Mouse (Mus musculus) midbrain, embryonic 10.5 days (tissue): ENCODE data around the gene Tagap1. TPM values are rescaled to one million over a fixed set of nuclear protein-coding genes. Genes with fewer than 3 reads are reported as not detected.
"Not testable (repeated sequence)": the region's sequence is repeated elsewhere in the genome, so short reads cannot be mapped to it uniquely, and the experiment has no call there.

ENCODE experiments used
- DNase-seq: peaks from one replicate; pipeline ENCODE4 v3.0.0-alpha.2; 2017; ENCODE audit warnings: low spot score
- H3K27ac ChIP-seq: fragments of 300-500 bp; sonication (generic); replicated peaks from 2 replicates; pipeline ENCODE4 v1.5.1; 2016; ENCODE audit warnings: mild to moderate bottlenecking
- H3K27me3 ChIP-seq: fragments of 300-500 bp; sonication (generic); 2 replicates; pipeline ENCODE4 v1.6.1; 2016; ENCODE audit warnings: low read depth, mild to moderate bottlenecking; ENCODE audit not compliant: poor library complexity, severe bottlenecking
- H3K36me3 ChIP-seq: fragments of 300-500 bp; sonication (generic); 2 replicates; pipeline ENCODE4 v1.6.1; 2016; ENCODE audit warnings: mild to moderate bottlenecking, moderate library complexity
- H3K4me1 ChIP-seq: fragments of 300-500 bp; sonication (generic); 2 replicates; pipeline ENCODE4 v1.6.1; 2016
- H3K4me3 ChIP-seq: fragments of 300-500 bp; sonication (generic); 2 replicates; pipeline ENCODE4 v1.5.1; 2016; ENCODE audit warnings: mild to moderate bottlenecking, moderate library complexity
- H3K9me3 ChIP-seq: fragments of 300-500 bp; sonication (generic); replicated peaks from 2 replicates; pipeline ENCODE4 v1.6.1; 2016; ENCODE audit warnings: mild to moderate bottlenecking
- WGBS: fragments of 180-500 bp; shearing (Covaris S2); methylation state at CpG from one replicate; pipeline ENCODE4 v1.1.7; 2016; 5-methylcytosine and 5-hydroxymethylcytosine counted together
- polyA plus RNA-seq: library from polyadenylated mRNA; unstranded; fragments of >200 nt; fragmentation: Nextera tagmentation; extraction: Ambion mirVana; gene quantifications from 2 replicates; pipeline ENCODE4 v1.2.1, GENCODE M21; 2016

Tagap1 gene
- polyA plus RNA-seq: 51.2 and 53.2 TPM in 2 replicates

DNA sequence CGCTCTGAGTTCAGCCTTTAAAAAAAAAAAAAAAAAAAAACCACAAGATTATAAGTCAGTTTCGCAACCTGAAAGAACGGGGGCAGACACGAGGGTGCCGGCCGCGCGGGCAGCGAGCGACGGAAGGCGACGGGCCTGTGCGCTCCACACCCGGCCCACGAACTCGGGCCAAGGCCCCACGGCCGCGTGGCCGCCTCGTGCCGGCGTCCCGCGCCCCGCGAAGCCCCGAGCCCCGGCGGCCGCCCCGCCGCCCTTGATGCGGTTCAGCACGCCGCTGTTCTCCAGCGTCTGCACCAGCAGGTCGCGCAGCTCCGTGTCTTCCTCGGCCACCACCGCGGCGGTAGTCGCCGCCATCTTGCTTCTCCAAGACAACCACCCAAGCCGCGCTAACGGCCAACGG lies at the start of gene Tagap1:
Tagap1 (minus strand) TSS at position 381 of the 400 bp plus-strand sequence.
- Histone ChIP-seq H3K36me3 (peaks cover 13% of the 10 kb centered on the region), H3K27ac (peak within 1 kb of the TSS; percentile 89), H3K4me3 (peak within 1 kb of the TSS; percentile 61)
- DNase-seq: peak; percentile 24
- WGBS: 1% methylated on average over 47 of the region's 51 CpGs
- not testable (repeated sequence) for H3K9me3 ChIP-seq, H3K4me1 ChIP-seq, H3K27me3 ChIP-seq

DNA sequence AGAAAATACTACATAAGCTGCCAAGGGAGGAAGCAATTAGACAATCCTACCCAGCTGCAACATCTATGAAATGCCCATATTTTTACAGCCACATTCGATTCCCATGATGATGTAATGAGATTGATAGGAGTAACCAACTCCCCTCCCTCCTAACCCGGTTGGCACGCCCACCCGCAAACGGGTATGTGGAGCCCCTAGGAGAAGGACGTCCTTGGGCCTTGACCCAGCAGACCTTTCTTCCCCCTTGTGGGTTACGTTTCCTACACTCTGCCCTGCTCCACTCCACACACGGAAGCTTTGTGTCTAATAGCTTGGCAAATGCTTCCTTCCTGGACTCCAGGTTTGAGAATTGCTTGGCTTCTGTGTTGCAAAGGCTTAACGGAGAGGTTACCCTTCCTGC lies 48.9 kb upstream of the Tagap1 start:
- not testable (repeated sequence) for H3K27me3 ChIP-seq, H3K36me3 ChIP-seq, H3K9me3 ChIP-seq, DNase-seq, H3K4me3 ChIP-seq, H3K27ac ChIP-seq, H3K4me1 ChIP-seq
- WGBS: 83% methylated on average over 5 of the region's 9 CpGs

DNA sequence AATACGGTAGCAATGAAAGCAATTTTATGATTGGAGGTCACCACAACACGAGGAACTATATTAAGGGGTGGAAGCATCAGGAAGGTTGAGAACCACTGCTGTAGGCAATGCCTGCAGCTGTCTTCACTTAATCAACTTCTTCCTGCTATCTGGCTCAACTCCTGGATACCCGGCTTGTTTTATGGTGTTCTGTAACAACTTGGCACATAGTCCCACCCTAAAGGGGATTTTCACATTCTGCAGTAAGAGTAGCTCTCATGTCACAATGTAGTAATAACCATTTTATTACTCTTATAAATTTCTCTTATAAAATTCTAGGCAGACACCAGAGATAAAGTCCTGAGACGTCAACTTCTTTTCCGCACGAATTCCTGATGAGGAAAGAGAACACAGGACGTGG lies 48.5 kb upstream of the Tagap1 start:
- H3K9me3 ChIP-seq, H3K4me1 ChIP-seq, H3K27ac ChIP-seq, H3K36me3 ChIP-seq, H3K27me3 ChIP-seq, H3K4me3 ChIP-seq, DNase-seq: not testable (repeated sequence)
- no CpG with 5 or more reads among the region's 7 CpGs for WGBS

DNA sequence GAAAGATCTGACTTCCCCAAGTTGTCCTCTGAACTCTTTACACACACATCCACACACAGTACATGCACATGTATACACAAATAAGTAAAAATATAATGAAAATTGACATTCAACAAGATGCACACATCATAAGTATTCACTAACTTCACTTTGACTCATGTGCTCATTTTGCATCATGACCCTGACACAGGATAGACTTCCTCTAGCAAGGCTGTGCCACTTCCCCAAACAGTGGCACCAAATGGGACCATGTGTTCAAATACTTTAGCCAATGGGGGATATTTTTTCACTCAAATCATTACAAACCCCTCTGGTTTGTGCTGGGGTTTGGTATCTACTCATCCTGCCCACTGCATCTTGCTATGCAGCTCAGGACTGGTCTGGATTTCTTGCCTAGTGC lies 47.9 kb upstream of the Tagap1 start:
- not testable (repeated sequence) for H3K27me3 ChIP-seq, H3K36me3 ChIP-seq, H3K4me3 ChIP-seq, DNase-seq, H3K4me1 ChIP-seq, H3K9me3 ChIP-seq, H3K27ac ChIP-seq

DNA sequence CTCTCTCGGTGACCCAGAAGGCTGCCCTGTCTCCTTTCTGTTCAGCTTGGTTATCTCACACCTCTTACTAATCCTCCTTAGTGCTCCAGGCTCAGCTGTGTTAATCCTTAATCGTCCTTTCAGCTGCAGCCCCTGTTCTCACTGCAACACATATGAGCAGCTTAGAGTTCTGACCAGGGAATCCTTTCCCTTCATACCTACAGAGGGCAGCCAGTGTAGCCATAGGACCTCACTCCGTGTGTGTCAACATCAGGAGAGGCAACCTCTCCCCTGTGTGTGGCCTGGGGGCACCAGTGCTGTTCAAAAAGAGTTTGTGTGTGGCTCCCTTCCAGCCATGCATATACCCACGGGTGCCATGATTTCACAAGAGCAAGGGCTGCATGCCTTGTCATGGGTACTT lies 44.7 kb upstream of the Tagap1 start:
- H3K36me3 ChIP-seq, H3K9me3 ChIP-seq, H3K4me3 ChIP-seq, H3K27ac ChIP-seq, H3K4me1 ChIP-seq, H3K27me3 ChIP-seq: not testable (repeated sequence)
- peak; percentile 11 for DNase-seq
- WGBS: 23% methylated on average over 3 of the region's 4 CpGs

DNA sequence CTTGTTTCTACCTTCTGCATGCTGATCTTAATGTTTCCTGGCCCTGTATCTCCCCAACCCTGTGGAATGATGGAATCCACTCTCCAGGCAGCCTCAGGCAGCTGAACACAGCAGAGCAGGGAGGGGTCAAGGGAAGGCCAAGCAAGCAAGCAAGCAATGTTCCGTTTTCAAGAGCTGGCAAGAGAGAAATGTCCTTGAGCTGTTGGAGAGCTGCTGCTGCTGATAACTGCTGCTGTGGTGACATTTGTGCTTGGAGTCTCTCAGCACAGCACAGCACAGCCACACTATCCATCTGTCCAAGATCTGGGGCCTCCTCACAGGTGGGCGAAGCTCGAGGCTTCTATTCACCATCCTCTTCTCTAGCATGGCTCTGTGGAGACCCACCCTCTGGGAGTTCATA lies 42.4 kb upstream of the Tagap1 start:
- H3K36me3 ChIP-seq, H3K4me3 ChIP-seq, H3K9me3 ChIP-seq, DNase-seq, H3K27me3 ChIP-seq, H3K27ac ChIP-seq, H3K4me1 ChIP-seq: not testable (repeated sequence)
- no CpG with 5 or more reads among the region's 3 CpGs for WGBS

DNA sequence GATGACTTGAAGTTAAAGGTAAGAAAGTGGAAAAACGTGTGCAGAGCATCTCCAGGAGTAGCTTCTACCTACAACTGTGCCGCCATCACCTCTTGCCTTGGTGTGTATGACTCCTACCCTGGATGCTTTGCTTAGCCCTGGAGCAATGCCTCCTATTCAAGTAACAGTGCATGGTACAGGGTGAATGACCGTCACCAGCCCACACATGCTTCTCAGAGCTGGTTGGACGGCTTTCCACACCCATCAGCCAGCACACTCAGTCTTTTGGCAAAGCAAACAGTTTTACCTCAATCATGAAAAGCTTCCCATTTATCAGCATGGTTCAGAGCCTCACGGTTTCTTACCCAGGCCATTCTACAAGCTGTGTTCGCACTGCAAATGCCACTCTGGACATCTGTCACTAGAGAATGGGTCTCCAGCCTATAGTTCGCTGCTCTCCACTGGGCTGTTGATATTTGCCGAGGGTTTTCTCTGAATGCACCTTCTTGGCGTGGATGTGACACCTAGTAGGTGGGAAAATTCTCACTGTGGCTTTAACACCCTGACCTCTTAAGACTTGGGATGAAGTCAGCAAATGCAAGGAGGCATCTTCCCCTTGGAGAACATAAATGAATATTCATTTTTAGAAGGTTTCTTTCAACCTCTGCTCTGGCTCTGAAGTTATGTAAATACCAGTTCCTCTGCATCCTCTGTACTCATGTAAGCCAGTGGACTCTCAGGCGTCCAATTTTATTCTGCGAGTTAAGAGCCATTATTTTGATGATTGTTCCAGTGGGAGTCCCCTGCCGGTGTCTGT lies 41.0 kb upstream of the Tagap1 start:
- H3K36me3 ChIP-seq, H3K4me1 ChIP-seq, H3K27me3 ChIP-seq, DNase-seq, H3K4me3 ChIP-seq, H3K9me3 ChIP-seq, H3K27ac ChIP-seq: not testable (repeated sequence)
- WGBS: 91% methylated on average over 8 of the region's 12 CpGs

DNA sequence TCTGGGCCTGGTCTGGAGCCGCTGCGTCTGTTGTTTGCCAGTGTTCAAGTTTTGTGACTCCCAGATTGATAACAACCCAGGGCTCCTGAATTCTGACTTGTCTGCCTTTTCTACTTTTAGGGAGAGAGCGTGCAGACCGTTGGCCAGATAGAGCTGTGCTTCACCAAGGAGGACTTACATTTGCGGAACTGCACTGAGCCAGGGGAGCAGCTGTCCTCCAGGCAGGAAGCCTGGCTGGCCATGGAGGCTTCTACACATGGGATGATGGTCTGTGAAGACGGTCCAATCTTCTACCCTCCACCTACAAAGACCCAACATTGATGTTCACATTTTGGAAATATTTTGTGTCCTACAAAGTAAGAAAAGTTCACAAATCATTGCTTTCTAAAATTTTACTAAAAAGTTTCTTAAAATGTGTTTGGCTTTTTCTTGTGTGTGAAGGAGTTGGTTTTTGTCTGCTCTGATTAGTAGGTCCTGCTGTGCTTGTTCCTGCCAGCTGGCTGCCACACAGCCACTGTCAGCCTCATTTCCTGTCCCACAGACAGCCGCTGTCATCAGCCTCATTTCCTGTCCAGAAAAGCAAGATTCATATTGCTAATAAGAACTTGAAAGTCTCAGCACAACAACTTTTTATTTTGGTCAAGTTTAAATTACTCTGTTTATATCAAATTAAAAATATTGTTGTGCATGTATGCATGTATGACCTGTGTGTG lies 37.0 kb upstream of the Tagap1 start:
- not testable (repeated sequence) for H3K4me1 ChIP-seq, H3K4me3 ChIP-seq

DNA sequence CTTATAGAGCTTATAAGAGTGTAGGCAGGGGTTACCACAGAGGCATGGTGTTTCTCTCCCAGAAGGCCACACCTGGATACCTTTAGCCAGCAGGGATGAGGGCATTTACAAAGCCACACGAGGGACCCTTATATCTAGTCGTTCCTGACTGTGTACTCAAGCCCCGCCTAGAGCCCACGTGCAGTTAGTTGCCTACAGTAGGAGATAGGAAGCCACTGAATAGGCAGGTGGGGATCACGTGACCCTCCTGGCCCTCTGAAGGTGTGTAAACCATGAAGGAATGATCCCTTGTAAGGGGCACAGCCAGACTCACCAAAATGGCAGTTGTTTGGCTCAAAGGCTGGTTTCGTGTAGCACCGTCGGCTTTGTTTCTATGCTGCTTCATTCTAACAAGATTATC lies 35.9 kb upstream of the Tagap1 start:
- not testable (repeated sequence) for DNase-seq, H3K27ac ChIP-seq, H3K27me3 ChIP-seq, H3K9me3 ChIP-seq, H3K4me3 ChIP-seq, H3K4me1 ChIP-seq, H3K36me3 ChIP-seq
- 87% methylated on average over 8 of the region's 8 CpGs for WGBS

More for the DNA sequence above, 37.0 kb upstream of the Tagap1 start:
- 100% methylated on average over 1 of the region's 7 CpGs for WGBS
- not testable (repeated sequence) for H3K9me3 ChIP-seq, H3K36me3 ChIP-seq, H3K27ac ChIP-seq, H3K27me3 ChIP-seq, DNase-seq

DNA sequence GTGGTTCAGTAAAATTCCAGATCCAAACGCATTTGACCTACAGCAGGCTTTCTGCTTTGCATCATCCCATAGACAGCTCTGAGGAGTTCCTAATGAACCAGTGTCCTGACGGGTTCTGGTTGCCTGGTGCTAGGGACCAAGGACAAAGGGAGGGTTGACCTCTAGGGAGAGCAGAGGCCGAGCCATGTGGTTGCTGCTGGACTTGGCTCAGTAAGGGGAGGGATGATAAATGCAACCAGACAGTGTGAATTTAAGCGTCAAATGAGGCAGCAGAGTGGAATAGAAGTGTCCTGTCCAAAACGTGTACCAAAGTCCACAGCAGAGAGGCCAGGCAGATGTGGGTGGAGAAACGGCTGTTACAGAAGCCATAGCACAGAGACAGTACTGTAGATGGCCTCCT lies 34.5 kb upstream of the Tagap1 start:
- H3K4me1 ChIP-seq, H3K27ac ChIP-seq, H3K4me3 ChIP-seq, H3K9me3 ChIP-seq, DNase-seq, H3K36me3 ChIP-seq, H3K27me3 ChIP-seq: not testable (repeated sequence)
- WGBS: no CpG with 5 or more reads among the region's 6 CpGs

DNA sequence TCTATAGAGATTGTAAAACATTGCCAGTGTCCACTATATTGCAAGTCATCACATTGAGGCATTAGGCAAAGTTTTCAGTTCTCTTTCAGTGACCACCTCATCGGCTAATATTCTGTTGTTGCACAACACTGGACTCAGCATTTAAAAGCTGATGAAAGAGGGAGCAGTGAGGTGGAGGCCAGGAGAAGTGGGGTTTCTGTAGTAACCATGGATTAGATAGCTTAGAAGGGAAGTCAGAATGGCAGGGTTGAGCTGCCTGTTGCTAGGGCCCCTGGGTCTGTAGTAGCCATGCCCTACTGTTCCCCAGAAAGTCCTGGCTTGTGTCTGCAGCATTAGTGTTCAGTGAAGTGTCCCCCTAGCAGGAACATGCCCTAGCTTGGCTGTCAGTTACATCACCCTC lies 25.2 kb upstream of the Tagap1 start:
- H3K36me3 ChIP-seq, H3K4me1 ChIP-seq, H3K9me3 ChIP-seq, DNase-seq, H3K27ac ChIP-seq, H3K27me3 ChIP-seq, H3K4me3 ChIP-seq: not testable (repeated sequence)
- WGBS: 96% methylated on average over 1 of the region's 1 CpGs

DNA sequence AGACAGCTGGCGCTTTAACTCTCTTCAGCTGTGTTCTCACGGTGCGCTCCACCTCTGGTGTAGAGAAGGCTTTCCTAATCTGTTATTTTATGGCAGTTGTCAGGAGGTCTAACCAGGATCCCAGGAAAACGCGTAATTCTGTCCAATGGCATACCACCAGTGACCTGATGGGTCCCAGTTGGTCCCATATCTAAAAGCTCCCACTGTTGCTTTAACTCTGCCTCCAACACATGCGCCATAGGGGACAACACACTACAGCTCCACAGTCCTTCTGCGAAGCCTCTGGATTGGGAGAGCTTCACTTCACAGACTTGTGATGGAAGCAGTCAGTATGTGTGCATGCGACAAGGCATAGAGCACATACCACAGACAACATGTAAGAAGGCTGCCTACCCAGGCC lies 19.2 kb upstream of the Tagap1 start:
- H3K27ac ChIP-seq, H3K9me3 ChIP-seq, H3K4me3 ChIP-seq, H3K36me3 ChIP-seq, H3K27me3 ChIP-seq, DNase-seq, H3K4me1 ChIP-seq: not testable (repeated sequence)
- 90% methylated on average over 5 of the region's 8 CpGs for WGBS

DNA sequence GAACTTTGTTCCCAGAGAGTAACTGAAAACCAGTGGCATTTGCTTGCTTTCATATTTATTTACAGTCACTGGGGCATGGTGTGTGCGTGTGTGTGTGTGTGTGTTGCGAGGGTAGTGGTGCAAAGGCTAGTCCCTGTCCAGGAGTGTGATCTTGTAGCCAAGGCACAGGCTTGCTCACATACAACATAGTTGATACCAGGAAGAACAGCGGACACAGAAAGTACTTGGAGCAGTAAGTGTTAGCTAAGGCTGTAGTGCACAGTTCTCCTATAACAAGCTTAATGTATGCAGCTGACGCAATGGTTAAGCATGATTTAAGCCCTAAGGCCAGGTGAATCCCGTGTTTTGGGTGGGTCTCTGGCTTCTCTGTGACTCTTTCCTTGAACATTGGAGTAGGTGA lies 18.4 kb upstream of the Tagap1 start:
- peak overlapping the region; percentile 59 for H3K4me3 ChIP-seq
- peak overlapping the region; percentile 84; the same call in 1 of the 2 replicates for H3K27ac ChIP-seq
- not testable (repeated sequence) for H3K36me3 ChIP-seq, H3K9me3 ChIP-seq, H3K27me3 ChIP-seq, H3K4me1 ChIP-seq
- DNase-seq: peak; percentile 14
- WGBS: 37% methylated on average over 5 of the region's 5 CpGs
